Mouse (Mus musculus) spleen, adult 18-20 months (tissue): ENCODE results near the gene Thrsp.
"Not testable (repeated sequence)": the region's sequence is repeated elsewhere in the genome, so short reads cannot be mapped to it uniquely, and the experiment has no call there.

Experiments used
- DNase-seq, 2 experiments: peaks; one replicate each; pipeline ENCODE4 v3.0.0; 2022; ENCODE audit warnings: mixed read lengths in 2 of 2

Thrsp gene

GRCm38 (mm10) chr7:97416906-97417777, at the start of gene Thrsp:
Thrsp (minus strand) TSS chr7:97417730.
- DNase-seq: no peak

- no peak for DNase-seq
Observed at GRCm38 (mm10) chr7:97455577-97455976, 38.0 kb upstream of the Thrsp start.

GRCm38 (mm10) chr7:97454795-97455194, 37.3 kb upstream of the Thrsp start:
- no peak for DNase-seq

GRCm38 (mm10) chr7:97453141-97453921, 35.8 kb upstream of the Thrsp start:
- DNase-seq: peak in 1 of 2 experiments; percentile 25

GRCm38 (mm10) chr7:97452196-97452595, 34.7 kb upstream of the Thrsp start:
- DNase-seq: no peak

GRCm38 (mm10) chr7:97451023-97451422, 33.5 kb upstream of the Thrsp start, which contains the start of gene Kctd14:
Kctd14 (plus strand) TSS chr7:97451323.
- DNase-seq: not testable (repeated sequence)

- no peak for DNase-seq
Observed at GRCm38 (mm10) chr7:97447050-97447531, 29.6 kb upstream of the Thrsp start.

- DNase-seq: no peak
Observed at GRCm38 (mm10) chr7:97446171-97446925, 28.8 kb upstream of the Thrsp start.

GRCm38 (mm10) chr7:97438986-97439385, 21.5 kb upstream of the Thrsp start:
- no peak for DNase-seq

GRCm38 (mm10) chr7:97434517-97434916, 17.0 kb upstream of the Thrsp start:
- no peak for DNase-seq

GRCm38 (mm10) chr7:97433517-97433916, 16.0 kb upstream of the Thrsp start:
- not testable (repeated sequence) for DNase-seq

- DNase-seq: peak; percentile 14 to 41
Observed at GRCm38 (mm10) chr7:97429705-97430104, 12.2 kb upstream of the Thrsp start.

GRCm38 (mm10) chr7:97427778-97428420, 10.4 kb upstream of the Thrsp start:
- DNase-seq: no peak

- DNase-seq: no peak
Observed at GRCm38 (mm10) chr7:97427296-97427695, 9.8 kb upstream of the Thrsp start.

- no peak for DNase-seq
Observed at GRCm38 (mm10) chr7:97426566-97426965, 9.0 kb upstream of the Thrsp start.

GRCm38 (mm10) chr7:97424621-97425245, 7.2 kb upstream of the Thrsp start:
- DNase-seq: peak; percentile 69 to 87

GRCm38 (mm10) chr7:97423754-97424153, 6.2 kb upstream of the Thrsp start:
- DNase-seq: no peak

- no peak for DNase-seq
Observed at GRCm38 (mm10) chr7:97420958-97421651, 3.6 kb upstream of the Thrsp start.

GRCm38 (mm10) chr7:97420406-97420805, 2.9 kb upstream of the Thrsp start:
- DNase-seq: no peak

- no peak for DNase-seq
Observed at GRCm38 (mm10) chr7:97419163-97419562, 1.6 kb upstream of the Thrsp start.

GRCm38 (mm10) chr7:97418717-97419116, 1.2 kb upstream of the Thrsp start:
- no peak for DNase-seq
